Mouse (Mus musculus) Muller cell, postnatal 12 days (primary cell): Measurements from ENCODE around the gene Slc35b2.

Experiments
- DNase-seq: peaks from one replicate; pipeline ENCODE4 v3.0.0-alpha.2; 2015; ENCODE audit errors: inconsistent ontology term

The Slc35b2 gene

GRCm38 (mm10) chr17:45563655-45564530 lies at the start of gene Slc35b2:
Gene Slc35b2 (plus strand): TSS chr17:45563874.
- peak; percentile 98 for DNase-seq

GRCm38 (mm10) chr17:45515204-45515726 lies 48.4 kb upstream of the Slc35b2 start:
- no peak for DNase-seq

GRCm38 (mm10) chr17:45515806-45516205 lies 47.9 kb upstream of the Slc35b2 start:
- peak; percentile 5 for DNase-seq

GRCm38 (mm10) chr17:45516488-45516887 lies 47.2 kb upstream of the Slc35b2 start:
- peak; percentile 42 for DNase-seq

- no peak for DNase-seq
Observed at GRCm38 (mm10) chr17:45517135-45517534, 46.5 kb upstream of the Slc35b2 start.

- DNase-seq, result no peak
Observed at GRCm38 (mm10) chr17:45517549-45518215, 46.0 kb upstream of the Slc35b2 start.

- DNase-seq, result no peak
Observed at GRCm38 (mm10) chr17:45518766-45519475, 44.8 kb upstream of the Slc35b2 start.

- no peak for DNase-seq
Observed at GRCm38 (mm10) chr17:45520136-45520535, 43.5 kb upstream of the Slc35b2 start.

GRCm38 (mm10) chr17:45523263-45523662 lies 40.4 kb upstream of the Slc35b2 start, which contains the start of gene Tcte1:
Gene Tcte1 (plus strand): TSS chr17:45523434.
- no peak for DNase-seq

- no peak for DNase-seq
Observed at GRCm38 (mm10) chr17:45524961-45525360, 38.7 kb upstream of the Slc35b2 start.

- DNase-seq, result no peak
Observed at GRCm38 (mm10) chr17:45526571-45526970, 37.1 kb upstream of the Slc35b2 start.

- no peak for DNase-seq
Observed at GRCm38 (mm10) chr17:45530346-45530782, 33.3 kb upstream of the Slc35b2 start.

GRCm38 (mm10) chr17:45532896-45533295 lies 30.8 kb upstream of the Slc35b2 start:
- DNase-seq, result no peak

- peak; percentile 62 for DNase-seq
Observed at GRCm38 (mm10) chr17:45536264-45536663, 27.4 kb upstream of the Slc35b2 start.

GRCm38 (mm10) chr17:45538394-45538793 lies 25.3 kb upstream of the Slc35b2 start:
- DNase-seq, result no peak

- DNase-seq, result no peak
Observed at GRCm38 (mm10) chr17:45539664-45540063, 24.0 kb upstream of the Slc35b2 start.

GRCm38 (mm10) chr17:45542129-45542528 lies 21.5 kb upstream of the Slc35b2 start:
- DNase-seq, result no peak

GRCm38 (mm10) chr17:45542705-45543104 lies 21.0 kb upstream of the Slc35b2 start:
- no peak for DNase-seq

- DNase-seq, result no peak
Observed at GRCm38 (mm10) chr17:45543115-45543514, 20.6 kb upstream of the Slc35b2 start.

- DNase-seq, result no peak
Observed at GRCm38 (mm10) chr17:45544001-45544872, 19.4 kb upstream of the Slc35b2 start.

GRCm38 (mm10) chr17:45544873-45545277 lies 18.8 kb upstream of the Slc35b2 start:
- no peak for DNase-seq
